Mouse (Mus musculus) bone marrow, adult 2 months (tissue): ENCODE data around the gene Mnd1.
A peak's percentile ranks its signal among the peaks of the same experiment; 100 is the strongest.

Source experiments
- CTCF ChIP-seq: fragments of 200-500 bp; IDR thresholded peaks from 2 replicates; pipeline ENCODE4 v1.5.1; 2011; ENCODE audit warnings: low read length, control low read depth; ENCODE audit not compliant: control insufficient read depth, insufficient read depth
- POLR2A ChIP-seq: fragments of 200-500 bp; IDR thresholded peaks from 2 replicates; pipeline ENCODE4 v1.6.1; 2011; ENCODE audit warnings: low read depth, mild to moderate bottlenecking, control low read depth, low read length, borderline replicate concordance; ENCODE audit not compliant: control insufficient read depth

DNA sequence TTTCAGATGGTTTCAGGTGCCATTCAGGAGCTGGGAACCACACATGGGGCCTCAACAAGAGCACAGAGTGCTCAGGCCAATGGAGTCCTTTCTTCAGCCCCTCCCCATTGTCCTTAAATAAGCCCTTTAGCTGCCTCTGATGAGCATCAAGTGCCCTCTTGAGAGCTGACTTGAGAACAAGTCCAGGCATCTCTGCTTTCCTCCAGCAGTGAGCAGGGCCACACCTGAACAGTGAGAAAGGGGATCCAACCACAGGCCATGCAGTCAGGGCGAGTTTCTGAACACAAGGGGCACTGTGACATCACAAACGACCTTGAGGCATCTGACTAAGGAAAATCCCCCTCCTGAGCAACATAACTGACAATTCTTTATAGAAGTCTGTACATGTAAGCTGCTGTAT lies 83.9 kb downstream of the Mnd1 start:
- TF ChIP-seq CTCF, result peak; percentile 54; the same call in 1 of the 2 replicates
- no peak for TF ChIP-seq POLR2A
